Mouse (Mus musculus) midbrain, embryonic 16.5 days (tissue): ENCODE data around the gene Esp6. TPM values are rescaled to one million over a fixed set of nuclear protein-coding genes. Genes with fewer than 3 reads are reported as not detected.

Experiments used
- polyA plus RNA-seq: library from polyadenylated mRNA; unstranded; fragments of >200 nt; fragmentation: Nextera tagmentation; extraction: Ambion mirVana; gene quantifications from 2 replicates; pipeline ENCODE4 v1.2.1, GENCODE M21; 2015

Gene Esp6
- polyA plus RNA-seq, 1 experiment from 2014 or later, result not detected

Other genes with a start within 250 kb of the Esp6 start
- gene Crisp1, start 242.3 kb upstream of the Esp6 start, polyA plus RNA-seq, result not detected in 2 replicates
- gene Esp8, start 41.5 kb upstream of the Esp6 start, polyA plus RNA-seq, result not detected in 2 replicates
- gene Esp4, start 37.1 kb downstream of the Esp6 start, polyA plus RNA-seq, result not detected in 2 replicates
- gene Esp3, start 70.6 kb downstream of the Esp6 start, polyA plus RNA-seq, result not detected in 2 replicates
- not detected in 2 replicates for gene Esp1, start 165.6 kb downstream of the Esp6 start, polyA plus RNA-seq
- gene Crisp2, start 245.5 kb downstream of the Esp6 start, polyA plus RNA-seq, result not detected in 2 replicates
- 0.15 and 0.17 TPM in 2 replicates for gene Rhag, start 249.6 kb downstream of the Esp6 start, polyA plus RNA-seq